Mouse (Mus musculus) liver, postnatal 0 days (tissue): Measurements from ENCODE around the gene Stra6l. TPM values are rescaled to one million over a fixed set of nuclear protein-coding genes. Genes with fewer than 3 reads are reported as not detected.
A peak's percentile ranks its signal among the peaks of the same experiment; 100 is the strongest.

Experiments used
- ATAC-seq: fragments of 200-750 bp; cut with Nextera tagmentation; 2 replicates; pipeline ENCODE4 v1.8.0; 2017; ENCODE audit warnings: mild to moderate bottlenecking, moderate library complexity
- DNase-seq: peaks from one replicate; pipeline ENCODE4 v3.0.0-alpha.2; 2016
- H3K27ac ChIP-seq: fragments of 300-500 bp; sonication (generic); 2 replicates; pipeline ENCODE4 v1.5.1; 2014; ENCODE audit warnings: antibody characterized with exemption, moderate library complexity, mild to moderate bottlenecking, low read depth
- H3K27me3 ChIP-seq: fragments of 300-500 bp; sonication (generic); 2 replicates; pipeline ENCODE4 v1.6.1; 2014; ENCODE audit warnings: low read length, control low read depth, mixed read lengths; ENCODE audit not compliant: insufficient read depth
- H3K36me3 ChIP-seq: fragments of 300-500 bp; sonication (generic); replicated peaks from 2 replicates; pipeline ENCODE4 v1.6.1; 2014; ENCODE audit warnings: mild to moderate bottlenecking, control low read depth, low read length, moderate library complexity, mixed read lengths; ENCODE audit not compliant: insufficient read depth
- H3K4me1 ChIP-seq: fragments of 300-500 bp; sonication (generic); 2 replicates; pipeline ENCODE4 v1.6.1; 2014; ENCODE audit warnings: antibody characterized with exemption, mild to moderate bottlenecking, control low read depth; ENCODE audit not compliant: insufficient read depth
- H3K4me2 ChIP-seq: fragments of 300-500 bp; sonication (generic); 2 replicates; pipeline ENCODE4 v1.6.1; 2014; ENCODE audit warnings: low read depth, mild to moderate bottlenecking, low read length, moderate library complexity, mixed read lengths
- H3K4me3 ChIP-seq: fragments of 300-500 bp; sonication (generic); 2 replicates; pipeline ENCODE4 v1.5.1; 2014; ENCODE audit warnings: low read depth, low read length
- H3K9ac ChIP-seq: fragments of 300-500 bp; sonication (generic); replicated peaks from 2 replicates; pipeline ENCODE4 v1.6.1; 2014; ENCODE audit warnings: mild to moderate bottlenecking, moderate library complexity
- H3K9me3 ChIP-seq: fragments of 300-500 bp; sonication (generic); 2 replicates; pipeline ENCODE4 v1.6.1; 2016; ENCODE audit warnings: mild to moderate bottlenecking, control low read depth, low read length, mixed read lengths
- CTCF ChIP-seq: sonication (generic); IDR thresholded peaks from 2 replicates; pipeline ENCODE4 v1.5.1; 2016; ENCODE audit warnings: antibody characterized with exemption, low read depth
- EP300 ChIP-seq: IDR thresholded peaks from 2 replicates; pipeline ENCODE4 v1.6.1; 2016; ENCODE audit warnings: antibody characterized with exemption, low read depth, mild to moderate bottlenecking
- WGBS: fragments of 180-500 bp; shearing (Covaris S2); extraction: QIAGEN DNeasy Blood & Tissue Kit; methylation state at CpG from one replicate; pipeline ENCODE4 v1.1.7; 2014; ENCODE audit not compliant: insufficient replicate concordance; 5-methylcytosine and 5-hydroxymethylcytosine counted together
- polyA plus RNA-seq: library from polyadenylated mRNA; unstranded; fragments of >200 nt; fragmentation: Nextera tagmentation; extraction: Ambion mirVana; gene quantifications from 2 replicates; pipeline ENCODE4 v1.2.1, GENCODE M21; 2015

Gene Stra6l
- polyA plus RNA-seq, 1 experiment from 2014 or later, result 18.9 TPM

DNA sequence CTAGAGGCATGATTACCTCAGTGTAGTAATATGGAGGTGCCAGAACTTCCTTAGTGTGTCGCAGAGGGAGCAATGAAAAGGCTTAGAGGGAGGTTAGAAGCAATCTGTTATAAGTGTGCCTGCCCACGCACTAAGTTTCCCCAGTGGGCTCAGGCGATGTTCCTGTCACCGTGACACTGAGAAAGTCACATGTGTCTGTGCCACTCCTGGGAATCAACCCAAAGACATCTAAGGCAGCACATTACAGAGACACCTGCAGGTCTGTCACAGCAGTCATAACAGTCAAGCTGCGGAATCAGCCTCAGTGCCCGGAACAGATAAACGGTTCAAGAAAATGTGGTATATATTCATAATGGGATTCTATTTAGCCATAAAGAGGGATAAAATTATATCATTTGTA, 16.5 kb upstream of the Stra6l start:
- WGBS, result 85% methylated on average over 7 of the region's 7 CpGs
- no peaks in the 10 kb centered on the region for H3K9me3 ChIP-seq
- no peaks in the 10 kb centered on the region for H3K4me1 ChIP-seq
- TF ChIP-seq CTCF (no peak), EP300 (no peak)
- no peaks in the 10 kb centered on the region for H3K36me3 ChIP-seq
- H3K4me3 ChIP-seq, result no peak overlapping the region
- H3K27ac ChIP-seq, result no peak overlapping the region
- no peak for DNase-seq
- H3K27me3 ChIP-seq, result peaks cover 29% of the 10 kb centered on the region
- no peak for ATAC-seq
- no peak overlapping the region for H3K9ac ChIP-seq
- H3K4me2 ChIP-seq, result no peak overlapping the region

GRCm38 (mm10) chr4:45833461-45833860, 15.0 kb upstream of the Stra6l start:
- H3K27ac ChIP-seq, result no peak overlapping the region
- no peaks in the 10 kb centered on the region for H3K36me3 ChIP-seq
- no peak overlapping the region for H3K4me3 ChIP-seq
- H3K9me3 ChIP-seq, result no peaks in the 10 kb centered on the region
- no peak overlapping the region for H3K9ac ChIP-seq
- H3K4me2 ChIP-seq, result no peak overlapping the region
- no peak for DNase-seq
- ATAC-seq, result no peak
- peaks cover 14% of the 10 kb centered on the region for H3K27me3 ChIP-seq
- no peak for TF ChIP-seq CTCF
- no peak for TF ChIP-seq EP300
- H3K4me1 ChIP-seq, result no peaks in the 10 kb centered on the region
- 33% methylated on average over 5 of the region's 5 CpGs for WGBS

DNA sequence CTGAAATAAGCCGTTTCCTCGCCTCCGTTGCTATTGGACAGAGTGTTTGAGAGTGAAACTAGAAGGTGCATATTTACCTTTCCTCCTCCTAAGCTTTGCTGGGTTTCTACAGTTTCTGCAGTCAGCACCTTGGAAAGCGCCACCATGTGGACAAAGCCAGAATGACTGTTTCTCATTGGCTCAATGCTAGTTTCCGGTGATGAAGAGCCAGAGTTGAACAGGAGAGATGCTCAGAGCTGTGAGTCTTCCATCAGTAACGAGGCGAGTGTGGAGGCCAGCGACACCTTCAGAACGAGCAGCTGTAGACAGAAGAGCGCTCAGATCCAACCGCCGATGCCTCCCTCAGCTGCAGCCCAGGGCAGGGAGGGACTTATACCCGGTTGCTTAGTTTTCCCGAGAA, 4.1 kb upstream of the Stra6l start:
- Histone ChIP-seq H3K9ac (no peak overlapping the region), H3K27me3 (no peaks in the 10 kb centered on the region), H3K4me1 (peaks cover 6% of the 10 kb centered on the region; the same call in 1 of the 2 replicates), H3K36me3 (no peaks in the 10 kb centered on the region), H3K4me2 (no peak overlapping the region), H3K9me3 (no peaks in the 10 kb centered on the region), H3K4me3 (no peak overlapping the region), H3K27ac (no peak overlapping the region)
- DNase-seq, result peak; percentile 67
- no peak for TF ChIP-seq EP300
- peak; percentile 76 for TF ChIP-seq CTCF
- 36% methylated on average over 14 of the region's 14 CpGs for WGBS
- ATAC-seq, result no peak

DNA sequence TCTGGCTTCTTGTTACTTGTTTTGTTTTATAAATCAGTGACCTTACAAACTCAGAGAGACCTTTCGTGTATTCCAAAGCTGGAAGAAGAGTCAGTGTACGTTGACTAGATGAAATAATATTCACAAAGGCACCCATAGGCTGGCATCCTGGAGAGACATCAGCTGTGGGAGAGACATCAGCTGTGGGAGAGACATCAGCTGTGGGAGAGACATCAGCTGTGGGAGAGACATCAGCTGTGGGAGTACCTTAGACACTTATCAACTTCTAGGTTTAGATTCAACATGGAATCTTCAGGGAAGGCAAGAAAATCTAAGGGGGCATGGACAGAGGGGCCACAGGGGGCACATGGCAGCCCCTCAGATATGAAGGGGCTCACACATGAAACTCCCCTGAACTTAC, 2.2 kb upstream of the Stra6l start:
- WGBS, result 91% methylated on average over 2 of the region's 2 CpGs
- no peak overlapping the region for H3K9ac ChIP-seq
- peaks cover 9% of the 10 kb centered on the region; the same call in 1 of the 2 replicates for H3K4me1 ChIP-seq
- TF ChIP-seq CTCF (no peak), EP300 (no peak)
- H3K9me3 ChIP-seq, result no peaks in the 10 kb centered on the region
- H3K4me3 ChIP-seq, result no peak overlapping the region
- ATAC-seq, result no peak
- H3K36me3 ChIP-seq, result no peaks in the 10 kb centered on the region
- H3K27ac ChIP-seq, result no peak overlapping the region
- no peak overlapping the region for H3K4me2 ChIP-seq
- no peak for DNase-seq
- no peaks in the 10 kb centered on the region for H3K27me3 ChIP-seq

GRCm38 (mm10) chr4:45848825-45849156, 327 bp downstream of the Stra6l start:
- Histone ChIP-seq H3K4me1 (peaks cover 9% of the 10 kb centered on the region; the same call in 1 of the 2 replicates), H3K27me3 (no peaks in the 10 kb centered on the region), H3K4me3 (peak overlapping the region; percentile 43), H3K9ac (peak overlapping the region; percentile 60), H3K36me3 (no peaks in the 10 kb centered on the region), H3K9me3 (no peaks in the 10 kb centered on the region), H3K27ac (peak overlapping the region; percentile 90), H3K4me2 (peak overlapping the region; percentile 60)
- DNase-seq (peak; percentile 30), ATAC-seq (peak; percentile 47)
- TF ChIP-seq CTCF, result no peak
- no peak for TF ChIP-seq EP300
- WGBS, result 27% methylated on average over 10 of the region's 10 CpGs

GRCm38 (mm10) chr4:45849419-45849818, 955 bp downstream of the Stra6l start:
- WGBS, result 29% methylated on average over 1 of the region's 1 CpGs
- no peaks in the 10 kb centered on the region for H3K9me3 ChIP-seq
- ATAC-seq, result 0 out of 2 replicates have a peak, but pooled peaks have one; percentile 21
- H3K27me3 ChIP-seq, result no peaks in the 10 kb centered on the region
- no peaks in the 10 kb centered on the region for H3K36me3 ChIP-seq
- DNase-seq, result no peak
- H3K4me2 ChIP-seq, result peak overlapping the region; percentile 60
- H3K9ac ChIP-seq, result peak overlapping the region; percentile 60
- no peak for TF ChIP-seq CTCF
- TF ChIP-seq EP300, result no peak
- H3K4me1 ChIP-seq, result peaks cover 9% of the 10 kb centered on the region; the same call in 1 of the 2 replicates
- H3K27ac ChIP-seq, result peak overlapping the region; percentile 90
- peak overlapping the region; percentile 43 for H3K4me3 ChIP-seq

- H3K9ac ChIP-seq, result no peak overlapping the region
- TF ChIP-seq EP300, result peak; percentile 28; the same call in 1 of the 2 replicates
- TF ChIP-seq CTCF, result no peak
- H3K27ac ChIP-seq, result peak overlapping the region; percentile 76
- H3K36me3 ChIP-seq, result no peaks in the 10 kb centered on the region
- H3K4me3 ChIP-seq, result no peak overlapping the region
- H3K4me1 ChIP-seq, result peaks cover 9% of the 10 kb centered on the region; the same call in 1 of the 2 replicates
- H3K27me3 ChIP-seq, result no peaks in the 10 kb centered on the region
- peak overlapping the region; percentile 44; the same call in 1 of the 2 replicates for H3K4me2 ChIP-seq
- peak; percentile 77 for DNase-seq
- H3K9me3 ChIP-seq, result no peaks in the 10 kb centered on the region
- WGBS, result 27% methylated on average over 3 of the region's 3 CpGs
- peak; percentile 97 for ATAC-seq
Measured at GRCm38 (mm10) chr4:45851640-45852051, 3.2 kb downstream of the Stra6l start.
